10 mouse cellular contexts compared by ENCODE assay signal in genomic region chr9:21184733-21185132, GRCm38 (mm10). TPM values are rescaled to one million over a fixed set of nuclear protein-coding genes. Genes with fewer than 3 reads are reported as not detected.
DNase-seq lines count a peak whose midpoint lies in the region; ATAC-seq and TF ChIP-seq lines count a peak whose summit lies in the region.
"Had no signal": no experiment of that assay in that cellular context is flagged by ENCODE, and none has a peak within 500 bp of the region (broad histone marks: within the 10 kb centered on the region; RNA-seq: fewer than 3 reads in every experiment).

No protein-coding gene starts in this region.

- H3K27ac ChIP-seq in kidney, embryonic 14.5 days (ENCODE audit: low read depth, low read length): no peak overlapping the region
- H3K27ac ChIP-seq in stomach, postnatal 0 days (replicated peaks): no peak overlapping the region
- no peak overlapping the region for H3K27ac ChIP-seq in forebrain, embryonic 13.5 days
- H3K27ac ChIP-seq: embryonic facial prominence, embryonic 12.5 days; limb, embryonic 15.5 days had no signal

- no peak overlapping the region; the same call in 1 of the 2 replicates for H3K4me2 ChIP-seq in kidney, embryonic 14.5 days (replicated peaks; ENCODE audit: low read depth, low read length)
- no peak overlapping the region for H3K4me2 ChIP-seq in stomach, postnatal 0 days (replicated peaks; ENCODE audit: low read depth)
- H3K4me2 ChIP-seq in forebrain, embryonic 13.5 days: no peak overlapping the region

- H3K4me1 ChIP-seq in kidney, embryonic 14.5 days (ENCODE audit: control insufficient read depth, insufficient read depth, low read length): 0 out of 2 replicates have a peak, but pooled peaks cover 19% of the 10 kb centered on the region
- H3K4me1 ChIP-seq in stomach, postnatal 0 days (replicated peaks; ENCODE audit: control insufficient read depth, insufficient read depth): peaks cover 7% of the 10 kb centered on the region; the same call in 1 of the 2 replicates
- peaks cover 17% of the 10 kb centered on the region for H3K4me1 ChIP-seq in forebrain, embryonic 13.5 days

- peak overlapping the region; percentile 39; the same call in 1 of the 2 replicates for H3K4me3 ChIP-seq in kidney, embryonic 14.5 days (ENCODE audit: low read length)
- peak overlapping the region; percentile 43; the same call in 1 of the 2 replicates for H3K4me3 ChIP-seq in stomach, postnatal 0 days (ENCODE audit: low read depth, low read length)
- H3K4me3 ChIP-seq in forebrain, embryonic 13.5 days: no peak overlapping the region

- TF ChIP-seq EP300 in stomach, postnatal 0 days (optimal IDR thresholded peaks at IDR 0.05): no peak

- ATAC-seq in kidney, embryonic 14.5 days (ENCODE audit: low FRiP score, low TSS enrichment): no peak
- ATAC-seq in stomach, postnatal 0 days (ENCODE audit: low FRiP score, low TSS enrichment): no peak
- no peak for ATAC-seq in forebrain, embryonic 13.5 days

- TF ChIP-seq CTCF in stomach, postnatal 0 days (IDR thresholded peaks at IDR 0.05; ENCODE audit: low read depth): no peak

- H3K27me3 ChIP-seq in kidney, embryonic 14.5 days (ENCODE audit: control insufficient read depth, insufficient read depth, low read length): peaks cover 4% of the 10 kb centered on the region; the same call in 1 of the 2 replicates
- H3K27me3 ChIP-seq in stomach, postnatal 0 days (ENCODE audit: control insufficient read depth, insufficient read depth, low read length): no peaks in the 10 kb centered on the region
- H3K27me3 ChIP-seq in forebrain, embryonic 13.5 days: peaks cover 54% of the 10 kb centered on the region

- 32% methylated on average over 2 of the region's 2 CpGs for WGBS in kidney, embryonic 14.5 days
- 10% methylated on average over 2 of the region's 2 CpGs for WGBS in stomach, postnatal 0 days
- WGBS in forebrain, embryonic 13.5 days: 43% methylated on average over 2 of the region's 2 CpGs

- peak; percentile 43 for DNase-seq in urinary bladder, postnatal 14 days (ENCODE audit: low spot score)
- no peak for DNase-seq in urinary bladder, postnatal 10 days (ENCODE audit: low spot score)
- DNase-seq in heart, adult 18-20 months: peak; percentile 77 to 81
- DNase-seq in stomach, postnatal 0 days (ENCODE audit: low spot score): peak; percentile 64
- no peak for DNase-seq in frontal cortex, postnatal 36 days (ENCODE audit: low spot score in 2 of 2)
- DNase-seq in spleen, postnatal 14 days (ENCODE audit: low spot score in 2 of 2): no peak

- H3K36me3 ChIP-seq in kidney, embryonic 14.5 days (ENCODE audit: control insufficient read depth, insufficient read depth, low read length): no peaks in the 10 kb centered on the region
- no peaks in the 10 kb centered on the region for H3K36me3 ChIP-seq in stomach, postnatal 0 days (ENCODE audit: control insufficient read depth, insufficient read depth, low read length)
- H3K36me3 ChIP-seq in forebrain, embryonic 13.5 days (ENCODE audit: poor library complexity, severe bottlenecking): no peaks in the 10 kb centered on the region
- H3K36me3 ChIP-seq: embryonic facial prominence, embryonic 12.5 days; limb, embryonic 15.5 days had no signal

- no peaks in the 10 kb centered on the region for H3K9me3 ChIP-seq in kidney, embryonic 14.5 days (ENCODE audit: control insufficient read depth, low read length)
- no peaks in the 10 kb centered on the region for H3K9me3 ChIP-seq in stomach, postnatal 0 days (ENCODE audit: control insufficient read depth, low read length)
- no peaks in the 10 kb centered on the region for H3K9me3 ChIP-seq in forebrain, embryonic 13.5 days (replicated peaks)
- H3K9me3 ChIP-seq: embryonic facial prominence, embryonic 12.5 days; limb, embryonic 15.5 days had no signal

- peak overlapping the region; percentile 42; the same call in 1 of the 2 replicates for H3K9ac ChIP-seq in kidney, embryonic 14.5 days (ENCODE audit: low read depth, low read length)
- no peak overlapping the region for H3K9ac ChIP-seq in stomach, postnatal 0 days (ENCODE audit: low read length)
- H3K9ac ChIP-seq in forebrain, embryonic 13.5 days: no peak overlapping the region
- H3K9ac ChIP-seq: embryonic facial prominence, embryonic 12.5 days; limb, embryonic 15.5 days had no signal

RNA-seq across cellular contexts. Expression of gene Pde4a, which starts 19.2 kb away (rescaled TPM):
- total RNA-seq in heart, adult 18-20 months (2021): 10 to 100 TPM; 52.5 to 59.1 TPM
- polyA plus RNA-seq in kidney, embryonic 14.5 days (2014; fragmentation: Nextera tagmentation; extraction: Ambion mirVana): 13.7 and 14.0 TPM in 2 replicates
- 2.5 and 3.0 TPM in 2 replicates for polyA plus RNA-seq in stomach, postnatal 0 days (2015; fragmentation: Nextera tagmentation; extraction: Ambion mirVana)
- polyA plus RNA-seq in forebrain, embryonic 13.5 days (2015; fragmentation: Nextera tagmentation; extraction: Ambion mirVana): 15.7 TPM in 2 replicates

RNA-seq across cellular contexts. Expression of gene Cdc37, which starts 35.0 kb away (rescaled TPM):
- total RNA-seq in heart, adult 18-20 months (2021): 100 to 1,000 TPM; 160 to 168 TPM
- 366 and 377 TPM in 2 replicates for polyA plus RNA-seq in kidney, embryonic 14.5 days (2014; fragmentation: Nextera tagmentation; extraction: Ambion mirVana)
- 161 TPM in 2 replicates for polyA plus RNA-seq in stomach, postnatal 0 days (2015; fragmentation: Nextera tagmentation; extraction: Ambion mirVana)
- 229 and 232 TPM in 2 replicates for polyA plus RNA-seq in forebrain, embryonic 13.5 days (2015; fragmentation: Nextera tagmentation; extraction: Ambion mirVana)

RNA-seq across cellular contexts. Expression of gene Tyk2, which starts 53.7 kb away (rescaled TPM):
- 10 to 100 TPM in 1 of 2 experiments, 1 to 10 TPM in 1; 8.0 to 10.3 TPM for total RNA-seq in heart, adult 18-20 months (2021)
- 5.6 and 8.7 TPM in 2 replicates for polyA plus RNA-seq in kidney, embryonic 14.5 days (2014; fragmentation: Nextera tagmentation; extraction: Ambion mirVana)
- polyA plus RNA-seq in stomach, postnatal 0 days (2015; fragmentation: Nextera tagmentation; extraction: Ambion mirVana): 6.8 and 7.1 TPM in 2 replicates
- polyA plus RNA-seq in forebrain, embryonic 13.5 days (2015; fragmentation: Nextera tagmentation; extraction: Ambion mirVana): 9.1 and 11.3 TPM in 2 replicates

RNA-seq across cellular contexts. Expression of gene Keap1, which starts 54.4 kb away (rescaled TPM):
- 10 to 100 TPM; 43.1 to 44.5 TPM for total RNA-seq in heart, adult 18-20 months (2021)
- polyA plus RNA-seq in kidney, embryonic 14.5 days (2014; fragmentation: Nextera tagmentation; extraction: Ambion mirVana): 26.8 and 34.2 TPM in 2 replicates
- 37.2 and 40.8 TPM in 2 replicates for polyA plus RNA-seq in stomach, postnatal 0 days (2015; fragmentation: Nextera tagmentation; extraction: Ambion mirVana)
- polyA plus RNA-seq in forebrain, embryonic 13.5 days (2015; fragmentation: Nextera tagmentation; extraction: Ambion mirVana): 55.7 and 60.0 TPM in 2 replicates

Comparison
In these comparisons a context has a peak if more than half of its experiments do, and no peak if none do; other contexts are left out.
1. DNase-seq: peak in urinary bladder, postnatal 14 days (single experiment), heart, adult 18-20 months (2 of 2) and stomach, postnatal 0 days (single experiment); none in urinary bladder, postnatal 10 days (single experiment), frontal cortex, postnatal 36 days (0 of 2) and spleen, postnatal 14 days (0 of 2).